In the genomic region with DNA sequence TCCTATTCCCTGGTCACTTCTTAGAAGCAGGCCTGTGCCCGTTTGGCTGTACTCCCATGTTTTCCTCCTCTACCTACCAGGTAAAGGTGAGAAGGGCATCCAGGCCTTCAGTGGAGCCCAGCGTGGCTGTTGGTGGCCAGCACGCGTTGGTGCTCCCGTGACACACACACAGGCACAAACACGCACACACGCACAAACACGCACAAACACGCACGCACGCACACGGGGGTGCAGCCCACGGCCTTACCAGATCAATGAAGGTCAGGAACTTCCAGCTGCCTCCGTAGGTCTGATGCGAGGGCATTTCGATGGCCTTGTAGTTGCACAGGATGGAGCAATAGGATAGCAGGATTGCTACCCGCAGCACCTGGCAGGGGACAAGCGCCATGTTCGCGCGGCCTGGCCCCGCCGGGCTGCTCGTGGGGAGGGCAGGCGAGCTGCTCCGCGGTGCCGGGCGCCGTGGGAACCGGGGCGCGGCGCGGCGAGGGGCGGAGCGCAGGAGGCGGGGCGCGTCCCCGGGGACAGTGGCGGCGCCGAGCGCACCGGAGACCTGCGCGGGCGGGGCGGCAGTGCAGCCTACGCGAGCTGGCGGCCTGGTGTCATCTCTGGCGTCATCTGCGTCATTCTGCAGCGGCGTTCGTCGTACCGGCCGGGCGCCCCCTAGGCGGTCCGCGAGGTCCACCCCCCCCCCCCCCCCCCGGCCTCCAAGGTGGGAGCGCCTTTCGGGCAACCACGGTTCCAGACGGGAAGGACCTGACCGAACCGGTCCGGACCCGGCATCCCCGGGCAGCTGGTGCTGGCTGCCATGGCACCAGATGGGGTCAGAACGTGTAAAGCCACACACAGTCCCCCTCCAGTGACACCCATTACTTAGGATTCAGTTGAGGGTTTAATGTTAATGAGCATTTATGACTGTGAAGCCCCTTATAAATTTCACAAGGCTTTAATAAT, we compare ENCODE assay signal across 8 mouse cellular contexts. TPM values are rescaled to one million over a fixed set of nuclear protein-coding genes. Genes with fewer than 3 reads are reported as not detected.
DNase-seq lines count a peak whose midpoint lies in the region; ATAC-seq and TF ChIP-seq lines count a peak whose summit lies in the region.

A gene (minus strand): TSS at position 610 of the 951 bp plus-strand sequence.

- DNase-seq in cerebellum, adult 18-20 months: peak; percentile 88 to 91
- peak; percentile 78 for DNase-seq in forebrain, postnatal 0 days
- DNase-seq in heart, postnatal 4 days: peak; percentile 79
- DNase-seq in layer of hippocampus, adult 2 months (ENCODE audit: low spot score in 2 of 2): peak; percentile 67 to 74
- DNase-seq in lung, adult 18-20 months: peak; percentile 84 to 86

- peak within 1 kb of the TSS; percentile 80 for H3K4me3 ChIP-seq in E14TG2a.4 (replicated peaks; ENCODE audit: low read length)
- H3K4me3 ChIP-seq in forebrain, postnatal 0 days (ENCODE audit: low read depth, low read length): peak within 1 kb of the TSS; percentile 85
- H3K4me3 ChIP-seq in layer of hippocampus, adult 2 months: peak within 1 kb of the TSS; percentile 79
- peak within 1 kb of the TSS; percentile 87 for H3K4me3 ChIP-seq in neural tube, embryonic 14.5 days (ENCODE audit: low read depth, low read length)
- H3K4me3 ChIP-seq in testis, adult 2 months (ENCODE audit: control insufficient read depth, low read depth, low read length): peak within 1 kb of the TSS; percentile 92

- peaks cover 24% of the 10 kb centered on the region for H3K27me3 ChIP-seq in E14TG2a.4 (ENCODE audit: insufficient read depth, low read length)
- no peaks in the 10 kb centered on the region for H3K27me3 ChIP-seq in forebrain, postnatal 0 days (ENCODE audit: insufficient read depth, low read length)
- H3K27me3 ChIP-seq in neural tube, embryonic 14.5 days (ENCODE audit: control insufficient read depth, insufficient read depth, low read length): no peaks in the 10 kb centered on the region
- no peaks in the 10 kb centered on the region for H3K27me3 ChIP-seq in testis, adult 2 months (ENCODE audit: control insufficient read depth, insufficient read depth, low read length)

- no peaks in the 10 kb centered on the region for H3K36me3 ChIP-seq in E14TG2a.4 (ENCODE audit: insufficient read depth, low read length)
- H3K36me3 ChIP-seq in forebrain, postnatal 0 days (ENCODE audit: insufficient read depth): no peaks in the 10 kb centered on the region
- no peaks in the 10 kb centered on the region for H3K36me3 ChIP-seq in neural tube, embryonic 14.5 days (ENCODE audit: control insufficient read depth, insufficient read depth, low read length)
- no peaks in the 10 kb centered on the region for H3K36me3 ChIP-seq in testis, adult 2 months (ENCODE audit: control insufficient read depth, insufficient read depth, low read length)

- H3K4me2 ChIP-seq in forebrain, postnatal 0 days (ENCODE audit: low read depth): peak within 1 kb of the TSS; percentile 73
- peak within 1 kb of the TSS; percentile 83 for H3K4me2 ChIP-seq in neural tube, embryonic 14.5 days (ENCODE audit: low read depth, low read length)

- peaks cover 13% of the 10 kb centered on the region; the same call in 1 of the 2 replicates for H3K4me1 ChIP-seq in E14TG2a.4 (replicated peaks; ENCODE audit: low read depth, low read length)
- 0 out of 2 replicates have a peak, but pooled peaks cover 7% of the 10 kb centered on the region for H3K4me1 ChIP-seq in forebrain, postnatal 0 days (ENCODE audit: insufficient read depth)
- peaks cover 9% of the 10 kb centered on the region; the same call in 1 of the 2 replicates for H3K4me1 ChIP-seq in neural tube, embryonic 14.5 days (ENCODE audit: control insufficient read depth, insufficient read depth, low read length)
- peaks cover 6% of the 10 kb centered on the region for H3K4me1 ChIP-seq in testis, adult 2 months (ENCODE audit: control insufficient read depth, insufficient read depth, low read length)

- no peaks in the 10 kb centered on the region for H3K9me3 ChIP-seq in E14TG2a.4 (ENCODE audit: low read length)
- no peaks in the 10 kb centered on the region for H3K9me3 ChIP-seq in forebrain, postnatal 0 days (ENCODE audit: low read length)
- no peaks in the 10 kb centered on the region for H3K9me3 ChIP-seq in neural tube, embryonic 14.5 days (ENCODE audit: control insufficient read depth, low read length)

- no peak for TF ChIP-seq CTCF in E14TG2a.4 (conservative IDR thresholded peaks at IDR 0.05; ENCODE audit: low read length)
- TF ChIP-seq CTCF in forebrain, postnatal 0 days (IDR thresholded peaks at IDR 0.05; ENCODE audit: low read depth): no peak
- peak; percentile 58 for TF ChIP-seq CTCF in layer of hippocampus, adult 2 months (conservative IDR thresholded peaks at IDR 0.05)
- TF ChIP-seq CTCF in testis, adult 2 months (IDR thresholded peaks at IDR 0.05; ENCODE audit: control insufficient read depth, insufficient read depth, insufficient replicate concordance, low read depth, low read length): no peak

- peak within 1 kb of the TSS; percentile 82 for H3K27ac ChIP-seq in forebrain, postnatal 0 days (ENCODE audit: low read depth, low read length)
- H3K27ac ChIP-seq in layer of hippocampus, adult 2 months: peak within 1 kb of the TSS; percentile 96
- peak within 1 kb of the TSS; percentile 84 for H3K27ac ChIP-seq in neural tube, embryonic 14.5 days (ENCODE audit: low read depth, low read length)
- H3K27ac ChIP-seq in testis, adult 2 months (ENCODE audit: control insufficient read depth, insufficient read depth, low read depth, low read length): no peak within 1 kb of the TSS

- 3% methylated on average over 50 of the region's 77 CpGs for WGBS in forebrain, postnatal 0 days
- 2% methylated on average over 65 of the region's 77 CpGs for WGBS in neural tube, embryonic 14.5 days

- peak; percentile 95 for ATAC-seq in forebrain, postnatal 0 days
- peak; percentile 96 for ATAC-seq in neural tube, embryonic 14.5 days (ENCODE audit: low read depth)

- H3K9ac ChIP-seq in forebrain, postnatal 0 days: peak within 1 kb of the TSS; percentile 93
- H3K9ac ChIP-seq in neural tube, embryonic 14.5 days (replicated peaks; ENCODE audit: low read depth, low read length): peak within 1 kb of the TSS; percentile 93

- no peak for TF ChIP-seq POLR2A in testis, adult 2 months (IDR thresholded peaks at IDR 0.05; ENCODE audit: control insufficient read depth, low read depth, low read length)

RNA-seq across cellular contexts. Expression of the gene that starts here (rescaled TPM):
- 103 and 129 TPM in 2 replicates for total RNA-seq in forebrain, postnatal 0 days (2014; rRNA removed)
- polyA plus RNA-seq in forebrain, postnatal 0 days (2015; fragmentation: Nextera tagmentation; extraction: Ambion mirVana): 79.9 and 98.2 TPM in 2 replicates
- total RNA-seq in heart, postnatal 4 days (2021): 10 to 100 TPM; 68.9 TPM
- 10 to 100 TPM; 57.3 to 61.1 TPM for total RNA-seq in layer of hippocampus, adult 2 months (2021)
- polyA plus RNA-seq in neural tube, embryonic 14.5 days (2014; fragmentation: Nextera tagmentation; extraction: Ambion mirVana): 95.4 and 124 TPM in 2 replicates
- polyA plus RNA-seq in testis, adult 2 months (2012; rRNA removed): 2.4 and 3.7 TPM in 2 replicates

Comparison
In these comparisons a context has a peak if more than half of its experiments do, and no peak if none do; other contexts are left out.
1. RNA of the gene that starts here (polyA plus RNA-seq): 95.4 to 124 TPM in neural tube, embryonic 14.5 days and 79.9 to 98.2 TPM in forebrain, postnatal 0 days; 2.4 to 3.7 TPM in testis, adult 2 months; every median in the first group is over 10 times any median in the second.
2. Peak in every context shown above with its lines, with median percentiles within 50 percentile points of each other: H3K4me3 ChIP-seq and DNase-seq.